Mouse (Mus musculus): ENCODE measurements around the gene Rnf123. TPM values are rescaled to one million over a fixed set of nuclear protein-coding genes. Genes with fewer than 3 reads are reported as not detected.
A peak's percentile ranks its signal among the peaks of the same experiment; 100 is the strongest.

The Rnf123 gene
- total RNA-seq (2021) = 100 to 1,000 TPM; 163 to 169 TPM
- long read RNA-seq, experiment 1, full-length matches to known transcripts = 11 of 60 reads
- long read RNA-seq, experiment 1, partial matches to known transcripts = 29 of 60 reads
- long read RNA-seq, experiment 1, other reads (novel, unspliced or antisense) = 20 of 60 reads
- long read RNA-seq, experiment 2, full-length matches to known transcripts = 29 of 105 reads
- long read RNA-seq, experiment 2, partial matches to known transcripts = 46 of 105 reads
- long read RNA-seq, experiment 2, other reads (novel, unspliced or antisense) = 30 of 105 reads

DNA sequence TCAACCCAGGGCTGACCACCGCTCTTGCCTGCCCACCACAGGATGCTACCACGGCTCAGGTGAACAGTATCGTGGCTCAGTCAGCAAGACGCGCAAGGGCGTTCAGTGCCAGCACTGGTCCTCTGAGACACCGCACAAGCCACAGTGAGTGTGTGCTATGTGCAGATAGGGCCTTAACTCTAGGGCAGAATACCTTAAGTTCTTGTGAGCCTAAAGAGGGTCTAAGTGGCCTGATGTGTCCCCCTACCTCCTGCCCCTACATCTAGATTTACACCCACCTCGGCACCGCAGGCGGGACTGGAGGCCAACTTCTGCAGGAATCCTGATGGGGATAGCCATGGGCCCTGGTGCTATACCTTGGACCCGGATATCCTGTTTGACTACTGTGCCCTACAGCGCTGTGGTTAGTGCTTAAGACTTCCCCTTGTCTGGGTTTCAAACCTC lies at the start of gene Rnf123:
Rnf123 (minus strand) TSS at position 359 of the 444 bp plus-strand sequence.
- DNase-seq = no peak

DNA sequence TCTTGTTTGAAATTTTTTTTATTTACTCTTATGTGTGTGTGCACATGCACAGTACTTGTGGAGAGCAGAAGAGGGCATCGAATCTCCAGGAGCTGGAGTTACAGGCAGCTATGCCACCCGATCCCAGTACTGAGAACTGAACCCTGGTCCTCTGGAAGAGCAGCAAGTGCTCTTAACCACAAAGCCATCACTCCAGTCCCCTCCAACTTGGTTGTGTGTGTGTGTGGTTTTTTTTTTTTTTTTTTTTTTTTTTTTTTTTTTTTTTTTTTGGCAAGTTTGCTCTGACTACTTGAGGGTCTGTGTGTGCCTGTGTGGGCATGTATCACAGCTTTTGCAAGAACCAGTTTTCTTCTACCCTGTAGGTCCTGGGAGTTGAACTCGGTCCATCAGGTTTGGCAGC lies 49.2 kb upstream of the Rnf123 start:
- no peak for DNase-seq

DNA sequence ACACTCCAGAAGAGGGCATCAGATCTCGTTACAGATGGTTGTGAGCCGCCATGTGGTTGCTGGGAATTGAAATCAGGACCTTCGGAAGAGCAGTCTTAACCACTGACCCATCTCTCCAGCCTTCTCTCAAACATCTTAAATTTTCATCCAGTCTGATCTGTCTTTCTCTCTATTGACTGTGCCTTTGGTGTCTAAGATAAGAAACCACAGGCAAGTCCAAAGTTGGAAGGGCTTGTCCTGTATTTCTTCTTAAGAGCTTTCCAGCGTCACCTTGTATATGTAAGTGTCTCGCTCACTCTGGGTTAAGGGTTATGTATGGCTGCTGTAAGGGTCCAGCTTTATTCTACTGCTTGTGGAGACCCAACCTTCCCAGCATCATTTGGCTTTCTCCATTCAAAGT lies 48.4 kb upstream of the Rnf123 start:
- no peak for DNase-seq

DNA sequence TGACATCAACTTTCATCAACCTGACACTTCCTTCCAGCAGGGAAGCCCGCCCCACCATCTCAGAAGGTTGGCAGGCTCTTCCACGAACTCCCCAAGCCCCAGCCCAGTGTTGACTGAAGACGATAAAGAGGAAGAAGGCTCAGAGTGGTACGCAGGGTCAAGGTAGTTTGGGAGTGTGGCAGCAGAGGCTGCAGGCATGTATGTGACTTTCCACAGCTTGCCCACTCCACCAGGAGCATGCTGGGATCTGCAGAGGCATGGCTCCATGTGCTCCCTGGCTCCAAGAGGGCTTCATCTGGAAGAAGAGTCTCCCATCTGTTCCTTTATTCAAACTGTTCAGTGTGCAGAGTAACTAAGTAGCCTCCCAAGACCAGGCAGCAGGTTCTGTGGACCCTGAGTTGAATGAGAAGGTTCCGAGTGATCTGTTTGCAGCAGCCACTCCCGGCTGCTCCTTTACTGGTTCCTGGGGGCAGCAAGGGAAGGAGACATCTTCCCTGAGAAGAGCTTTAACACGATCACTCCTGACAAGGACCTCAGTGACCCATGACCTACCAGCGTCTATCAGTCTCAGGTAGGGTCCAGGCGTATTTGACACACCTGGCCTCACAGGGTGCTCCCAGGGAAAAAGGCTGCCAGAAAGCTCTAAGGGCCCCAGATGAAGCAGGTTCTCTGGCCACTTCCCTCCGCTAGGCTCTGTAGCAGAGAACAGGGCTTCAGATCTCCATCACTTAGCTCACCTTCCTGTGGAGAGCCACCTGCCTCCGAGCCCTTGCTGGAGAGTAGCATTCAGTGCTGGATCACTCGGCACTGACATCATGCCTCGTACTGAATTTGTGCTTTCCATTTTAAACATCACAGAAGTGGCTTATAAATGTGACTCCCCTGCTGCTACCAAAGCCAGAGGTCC lies 46.1 kb upstream of the Rnf123 start:
- DNase-seq = no peak

DNA sequence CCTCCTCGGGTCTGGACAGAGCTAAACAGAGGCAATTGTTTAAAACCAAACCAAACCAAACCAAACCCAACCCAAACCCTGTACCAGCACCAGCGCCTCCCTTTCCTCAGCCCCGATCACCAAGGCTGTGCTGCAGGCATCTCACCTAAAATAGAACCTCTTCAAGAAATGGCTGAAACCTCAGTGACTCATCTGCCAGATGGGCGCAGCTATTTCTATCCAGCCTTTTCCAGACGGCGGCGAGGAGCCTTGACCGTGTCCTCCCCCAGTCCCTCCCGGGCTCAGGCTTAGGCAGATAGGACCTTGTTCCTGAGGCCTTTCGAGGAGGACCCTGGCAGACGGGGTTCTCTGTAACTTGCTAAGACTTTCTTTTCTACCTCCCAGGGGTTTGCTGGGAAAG lies 45.1 kb upstream of the Rnf123 start:
- no peak for DNase-seq

DNA sequence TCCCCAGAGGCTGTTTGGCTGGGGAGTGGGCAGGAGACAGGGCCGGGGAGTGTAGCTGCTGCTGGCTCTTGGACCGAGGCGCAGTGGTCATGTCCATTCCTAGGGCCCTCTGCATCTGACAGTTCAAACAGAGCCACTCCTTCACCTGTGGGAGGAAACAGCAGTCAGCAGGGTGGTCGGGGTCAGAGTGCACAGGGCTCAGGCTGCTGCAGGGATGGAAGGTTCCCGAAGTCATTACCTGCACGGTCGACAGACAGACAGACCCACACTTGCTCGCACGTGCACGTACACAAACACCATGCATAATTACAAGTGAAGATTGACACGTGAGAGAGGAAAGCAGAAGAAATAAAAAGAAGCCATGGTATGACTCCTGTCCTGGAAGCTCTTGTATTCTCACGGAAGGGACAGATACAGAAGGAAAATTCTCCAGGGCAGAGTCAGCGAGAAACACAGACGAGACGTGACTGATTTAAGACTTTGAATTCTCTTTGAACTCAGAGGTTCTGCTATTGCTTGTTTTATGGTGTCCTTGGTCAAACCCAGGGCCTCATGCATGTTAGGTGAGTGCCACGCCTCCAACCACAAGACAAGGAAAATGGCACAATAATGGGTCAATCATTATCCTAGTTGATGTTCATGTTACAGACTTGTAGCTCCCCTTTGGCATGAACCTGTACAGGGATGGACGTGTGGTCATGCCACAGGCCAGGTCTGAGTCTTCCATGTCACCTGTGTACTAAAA lies 43.5 kb upstream of the Rnf123 start:
- no peak for DNase-seq

DNA sequence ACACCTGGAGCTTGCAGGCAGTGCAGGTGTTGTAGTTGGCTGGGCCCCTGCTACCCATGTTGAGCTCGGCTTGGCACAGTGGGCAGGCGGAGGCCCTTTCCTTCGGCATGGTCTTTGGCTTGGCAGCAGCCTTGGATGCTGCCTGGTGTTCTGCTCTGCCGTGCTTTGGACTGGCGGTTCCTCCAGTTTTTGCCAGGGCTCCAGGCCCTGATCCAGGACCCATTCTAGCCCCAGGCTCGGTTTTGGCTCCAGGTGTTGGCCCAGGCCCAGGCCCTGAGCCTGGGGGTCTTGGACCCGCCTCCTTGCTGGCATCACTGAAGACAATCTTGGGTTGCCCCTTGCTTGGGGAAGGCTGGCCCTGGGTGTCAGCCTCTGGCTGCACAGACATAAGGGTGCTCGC lies 42.6 kb upstream of the Rnf123 start:
- no peak for DNase-seq

DNA sequence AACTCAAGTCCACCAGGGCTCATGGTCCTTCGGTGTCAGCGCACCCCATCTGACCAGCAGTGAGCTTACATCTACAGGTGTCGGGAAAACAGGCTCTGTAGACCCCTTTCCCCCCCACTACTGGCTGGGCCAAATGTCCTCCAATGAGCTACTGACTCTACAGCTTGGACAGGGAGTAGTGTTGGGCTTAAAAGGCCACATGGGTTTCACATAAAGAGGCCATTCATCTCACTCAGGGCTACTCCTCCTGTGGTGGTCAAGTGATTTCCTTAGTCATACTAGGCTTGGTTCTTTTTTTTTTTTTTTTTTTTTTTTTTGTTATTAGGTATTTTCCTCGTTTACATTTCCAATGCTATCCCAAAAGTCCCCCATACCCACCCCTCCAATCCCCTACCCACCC lies 40.8 kb upstream of the Rnf123 start:
- no peak for DNase-seq

DNA sequence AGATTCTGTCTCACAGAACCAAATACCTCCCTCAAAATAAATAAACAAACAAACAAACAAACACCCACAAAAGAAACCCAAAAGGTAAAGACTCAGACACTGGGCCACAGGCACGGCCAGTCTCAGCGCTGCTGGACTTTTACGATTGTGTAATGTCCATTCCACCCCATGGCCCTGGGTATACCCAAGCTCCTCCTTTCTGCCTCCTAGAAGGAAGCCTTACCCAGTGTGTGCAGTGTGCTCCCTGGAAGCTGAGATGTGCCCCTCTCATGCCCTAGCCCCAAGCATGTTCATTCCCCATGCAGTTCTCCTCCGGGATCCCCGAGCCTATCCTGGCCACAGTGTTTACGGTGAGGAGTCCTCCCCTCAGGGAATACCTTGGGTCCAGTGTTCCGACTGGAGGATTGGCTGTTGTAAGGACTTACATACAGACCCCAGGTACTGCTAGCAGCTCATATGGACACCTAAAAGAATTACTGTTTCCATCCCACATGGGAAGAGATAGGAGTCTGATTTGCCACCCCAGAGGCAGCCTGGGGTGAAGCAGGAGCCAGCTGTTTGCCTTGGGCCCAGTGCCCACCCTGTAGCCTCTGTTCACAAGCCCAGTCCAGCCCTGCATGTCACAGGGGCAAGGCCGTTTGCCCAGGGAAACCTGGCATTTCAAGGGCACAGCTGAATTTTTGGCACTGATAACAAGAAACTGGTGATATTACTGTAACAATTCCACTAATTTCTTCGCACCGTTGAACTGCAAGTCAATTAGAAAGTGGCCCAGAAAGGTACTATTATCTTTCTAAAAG lies 38.2 kb upstream of the Rnf123 start:
- peak; percentile 41 for DNase-seq

DNA sequence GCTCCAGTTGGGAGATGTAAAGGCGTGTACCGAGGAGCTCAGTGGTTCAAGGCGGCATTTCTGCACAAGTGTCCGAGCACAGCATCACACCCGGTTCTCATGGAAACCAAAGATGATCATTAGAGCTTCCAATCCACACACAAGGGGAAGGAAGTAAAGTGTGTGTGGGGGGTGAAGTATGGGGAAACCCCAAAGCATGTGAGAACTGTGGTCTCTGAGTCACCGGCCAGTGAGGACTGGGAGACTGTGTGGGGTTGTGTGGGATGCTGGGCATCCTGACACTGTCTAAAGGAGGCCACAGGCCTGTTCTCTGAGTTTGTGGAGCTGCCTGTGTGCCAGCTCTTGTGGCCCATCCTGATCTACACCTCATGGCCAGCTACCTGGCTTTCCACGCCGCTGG lies 37.5 kb upstream of the Rnf123 start:
- no peak for DNase-seq

DNA sequence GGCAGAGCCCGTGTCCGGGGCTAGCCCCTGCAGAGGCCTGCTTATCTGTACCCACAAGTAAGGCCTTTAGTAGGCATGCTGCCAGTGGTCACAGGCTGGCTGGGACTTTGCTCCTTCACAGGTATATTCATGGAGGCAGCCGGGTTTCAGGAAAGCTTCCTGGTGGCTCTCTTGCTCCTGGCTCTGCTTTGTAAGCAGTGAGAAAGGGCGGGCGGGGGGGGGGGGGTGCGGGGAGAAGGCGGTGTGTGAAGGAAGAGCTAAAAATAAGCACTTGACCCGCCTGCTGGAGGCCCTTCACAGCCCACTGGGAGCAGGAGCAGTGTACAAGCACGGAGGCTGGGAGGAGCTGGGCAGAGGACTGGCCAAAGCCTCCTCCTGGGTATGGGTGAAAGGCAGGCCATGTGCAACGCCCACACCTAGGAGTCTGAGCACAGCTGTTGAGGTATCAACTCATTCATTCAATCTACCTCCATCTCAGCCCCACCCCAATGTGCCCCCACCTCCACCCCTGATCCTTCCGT lies 36.8 kb upstream of the Rnf123 start:
- DNase-seq = peak; percentile 78

DNA sequence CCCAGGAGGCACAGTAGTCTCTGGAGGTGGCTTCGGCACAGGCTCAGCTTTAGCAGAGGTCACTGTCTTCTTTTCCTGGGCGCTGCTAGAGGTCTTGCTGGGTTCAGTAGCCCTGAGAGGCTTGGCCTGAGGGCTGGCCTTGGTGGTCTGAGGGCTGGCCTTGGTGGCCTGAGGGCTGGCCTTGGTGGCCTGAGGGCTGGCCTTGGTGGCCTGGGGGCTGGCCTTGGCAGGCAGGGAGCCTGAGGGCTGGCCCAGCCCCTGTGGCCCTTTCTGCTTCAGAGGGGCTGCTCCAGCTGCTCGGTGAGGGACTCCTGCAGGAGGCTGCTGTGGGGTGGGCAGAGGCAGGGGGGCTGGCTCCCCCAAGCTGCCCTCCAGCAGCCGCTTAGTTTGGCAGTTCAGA lies 34.0 kb upstream of the Rnf123 start:
- DNase-seq = no peak

DNA sequence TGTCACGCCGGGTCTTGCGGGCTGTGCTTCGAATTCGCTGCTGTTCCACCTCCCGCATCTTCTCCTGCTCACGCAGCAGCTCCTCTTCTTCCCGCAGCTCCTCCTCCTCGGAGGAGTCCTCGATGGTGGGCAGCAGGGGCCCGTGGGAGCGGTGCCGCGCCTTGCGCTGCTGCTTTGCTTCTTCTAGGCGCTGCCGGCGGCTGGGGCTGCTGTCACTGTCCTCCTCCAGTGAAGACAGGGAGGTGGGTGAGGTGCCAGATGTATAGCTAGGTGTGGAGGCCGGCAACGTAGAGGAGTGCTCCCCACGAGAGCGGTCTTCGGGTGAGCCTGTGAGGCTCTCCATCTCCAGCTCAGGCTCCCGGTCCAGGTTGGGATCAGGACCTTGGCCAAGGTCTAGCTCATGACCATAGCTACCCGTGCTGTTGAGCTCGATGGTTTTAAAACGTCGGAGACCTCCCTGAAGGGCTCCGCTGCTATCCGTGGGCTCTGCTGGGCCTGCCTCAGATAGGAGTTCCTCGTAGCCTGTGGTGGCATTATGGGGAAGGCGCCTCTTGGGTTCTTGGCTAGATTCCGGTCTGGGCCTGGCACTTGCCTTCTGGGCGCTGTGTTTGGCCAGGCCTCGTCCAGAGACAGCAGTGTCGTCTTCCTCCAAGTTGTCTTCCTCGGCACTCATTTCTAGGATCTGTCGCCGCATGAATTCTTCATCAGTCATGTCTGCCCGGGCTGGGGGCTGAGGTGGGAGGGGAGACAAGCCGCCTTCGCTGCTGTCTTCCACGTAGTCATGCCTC lies 32.3 kb upstream of the Rnf123 start:
- no peak for DNase-seq

DNA sequence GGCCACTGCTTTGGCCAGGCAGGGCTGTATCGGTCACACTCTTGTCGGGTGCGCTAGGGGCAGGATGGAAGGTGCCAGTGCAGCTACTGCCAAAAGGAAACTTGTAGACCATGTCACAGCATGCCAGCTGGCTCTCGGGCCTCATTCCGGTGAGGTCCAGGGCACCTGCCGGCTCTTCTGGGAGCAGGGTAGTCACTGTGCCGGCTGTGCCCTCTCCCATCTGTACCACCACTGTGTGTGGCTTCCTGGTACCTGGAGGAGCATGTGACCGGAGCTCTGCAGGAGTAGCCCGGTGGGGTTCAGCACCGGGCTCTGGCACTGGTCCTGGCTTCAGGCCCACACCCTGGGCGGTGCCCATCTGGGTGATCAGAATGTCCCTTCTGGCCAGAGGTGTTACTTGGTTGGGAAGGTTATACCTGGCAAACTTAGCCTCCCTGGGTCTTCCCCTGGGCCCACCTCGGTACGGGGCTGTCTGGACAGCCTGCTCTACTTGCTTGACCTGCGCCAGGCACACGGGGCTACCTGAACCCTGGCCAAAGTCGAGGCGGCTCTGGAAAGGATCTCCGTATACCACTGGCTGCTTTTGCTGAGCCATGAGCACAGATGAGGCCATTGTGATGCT lies 29.7 kb upstream of the Rnf123 start:
- peak; percentile 76 for DNase-seq

DNA sequence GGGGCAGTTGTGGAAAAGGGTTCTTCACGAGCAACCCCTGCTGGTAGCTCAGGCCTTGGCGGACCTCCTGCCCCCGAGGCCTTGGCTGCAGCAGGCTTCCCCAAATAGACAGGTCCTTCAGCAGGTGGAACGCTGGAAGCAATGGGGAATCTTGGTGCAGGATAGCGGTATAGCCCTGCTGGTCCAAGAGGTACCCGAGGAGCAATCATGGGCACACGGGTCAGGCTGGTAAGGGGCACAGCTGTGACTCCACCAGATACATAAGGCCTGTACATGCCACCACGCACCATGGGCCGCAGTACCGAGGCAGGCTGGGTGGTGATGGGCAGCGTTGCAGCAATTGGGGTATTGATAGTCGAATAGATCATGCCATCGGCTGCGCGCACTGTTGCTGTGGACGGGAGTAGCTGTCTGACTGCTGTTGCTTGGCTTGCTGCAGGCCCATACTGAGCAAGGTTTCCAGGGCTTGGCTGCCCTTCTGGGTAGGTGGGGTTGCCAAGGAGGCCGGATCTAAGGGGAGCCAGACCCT lies 28.5 kb upstream of the Rnf123 start:
- DNase-seq = no peak

DNA sequence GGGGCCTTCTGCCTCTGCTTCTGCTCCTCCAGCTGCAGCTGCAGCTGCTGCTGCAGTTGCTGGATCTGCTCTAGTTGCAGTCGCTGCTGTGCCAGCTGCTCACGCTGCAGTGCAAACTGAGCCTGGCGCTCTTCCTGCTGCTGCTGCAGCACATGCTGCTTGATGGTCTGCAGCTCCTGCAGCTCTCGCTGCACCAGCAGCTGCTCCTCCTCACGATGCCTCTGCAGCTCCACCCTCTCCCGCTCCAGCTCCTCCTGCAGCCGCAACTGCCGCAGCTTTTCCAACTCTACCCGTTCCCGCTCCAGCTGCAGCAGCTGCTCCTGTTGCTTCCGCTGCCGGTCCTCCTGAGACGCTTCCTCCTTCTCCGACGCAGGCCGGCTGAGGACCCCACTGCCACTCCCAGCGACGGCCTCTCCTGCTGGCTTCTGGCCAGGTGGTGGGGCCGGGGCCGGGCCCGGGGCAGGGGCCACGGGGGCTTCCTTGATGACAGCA lies 28.0 kb upstream of the Rnf123 start:
- peak; percentile 19 for DNase-seq

DNA sequence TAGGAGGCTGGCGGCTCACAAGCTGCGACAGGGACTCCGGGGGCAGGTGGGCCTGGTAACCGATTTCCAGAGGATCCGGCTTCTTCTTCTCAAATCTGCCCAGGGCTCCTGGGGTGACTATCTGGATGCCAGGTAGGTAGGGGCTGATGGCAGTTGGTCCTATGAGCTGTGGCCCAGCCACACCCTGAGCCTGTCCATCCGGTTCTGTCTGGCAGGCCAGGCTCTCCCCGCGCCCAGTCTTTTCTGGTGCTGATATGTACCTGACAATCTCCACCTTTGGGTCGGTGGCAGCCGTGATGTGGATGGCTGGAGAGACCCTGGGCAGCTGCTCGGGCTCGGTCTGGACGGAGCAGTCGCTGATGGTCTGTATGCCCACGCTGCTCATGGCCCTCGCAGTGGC lies 27.0 kb upstream of the Rnf123 start:
- no peak for DNase-seq

DNA sequence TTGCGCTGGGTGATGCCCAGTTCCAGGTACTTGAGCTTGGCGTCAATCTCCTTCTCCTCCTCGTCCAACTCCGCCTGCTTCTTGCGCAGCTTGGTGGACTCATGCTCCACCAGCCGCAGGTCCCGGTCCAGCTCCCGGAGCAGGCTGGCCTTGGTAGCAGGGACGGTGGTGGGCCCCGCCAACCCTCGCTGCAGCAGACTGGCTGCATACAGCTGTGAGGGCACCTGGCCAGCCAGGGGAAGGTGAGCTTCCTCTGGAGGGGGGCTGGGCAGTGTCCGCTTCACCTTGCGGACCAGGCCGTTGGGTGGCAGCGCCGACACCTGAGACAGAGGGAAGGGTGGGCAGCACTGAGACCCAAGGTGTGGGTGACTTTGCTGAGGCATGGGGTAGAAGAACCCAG lies 24.7 kb upstream of the Rnf123 start:
- no peak for DNase-seq

DNA sequence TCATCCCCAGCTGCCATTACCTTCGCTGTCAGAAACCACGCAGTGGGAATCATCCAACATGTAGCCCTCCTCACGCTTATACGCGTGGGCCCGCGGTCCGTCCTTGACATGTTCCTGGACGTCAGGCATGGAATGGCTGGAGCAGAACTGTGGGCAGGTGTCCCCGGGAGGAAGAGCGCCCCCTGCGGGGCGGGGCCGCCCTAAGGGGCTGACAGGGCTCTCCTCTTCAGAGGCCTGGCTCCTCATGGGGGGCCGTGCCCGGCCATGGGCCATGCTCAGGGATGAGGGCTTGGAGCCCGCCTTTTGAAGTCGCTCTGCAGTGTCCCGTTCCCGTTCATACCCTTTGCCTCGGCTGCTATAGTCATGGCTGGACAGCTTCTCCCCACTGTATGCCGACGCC lies 22.9 kb upstream of the Rnf123 start:
- no peak for DNase-seq

DNA sequence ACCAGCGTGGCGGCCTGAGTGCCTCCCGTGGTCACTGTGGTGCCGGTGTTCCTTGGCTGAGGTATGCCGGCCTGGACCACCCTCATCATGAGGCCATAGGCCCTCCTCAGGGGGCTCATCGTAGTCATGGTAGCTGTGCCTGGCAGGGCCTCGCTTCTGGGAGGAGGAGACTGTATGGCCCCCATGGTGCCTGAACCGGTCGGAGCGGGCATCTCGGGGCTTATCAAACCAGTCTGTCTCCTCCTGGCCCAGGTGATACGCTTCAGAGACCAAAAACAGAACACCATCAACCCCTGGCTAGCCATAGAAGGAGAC lies 22.4 kb upstream of the Rnf123 start:
- DNase-seq = no peak
